Mouse (Mus musculus): Measurements from ENCODE around the gene Il1f10.

The Il1f10 gene

GRCm38 (mm10) chr2:24290896-24291295 lies at the start of gene Il1f10:
TSS of gene Il1f10 (plus strand) at chr2:24291196.
- DNase-seq (ENCODE audit: low read depth, low spot score), result no peak

GRCm38 (mm10) chr2:24267503-24267902 lies 23.5 kb upstream of the Il1f10 start:
- DNase-seq (ENCODE audit: low read depth, low spot score), result no peak

- DNase-seq (ENCODE audit: low read depth, low spot score), result no peak
These were observed 17.4 kb upstream of the Il1f10 start for GRCm38 (mm10) chr2:24273619-24274018.

GRCm38 (mm10) chr2:24275146-24275545 lies 15.8 kb upstream of the Il1f10 start:
- DNase-seq (ENCODE audit: low read depth, low spot score), result no peak

GRCm38 (mm10) chr2:24276654-24277053 lies 14.3 kb upstream of the Il1f10 start, which contains the start of gene Il1f5:
TSS of gene Il1f5 (plus strand) at chr2:24276954.
- DNase-seq (ENCODE audit: low read depth, low spot score), result no peak

- no peak for DNase-seq (ENCODE audit: low read depth, low spot score)
These were observed 3.6 kb downstream of the Il1f10 start for GRCm38 (mm10) chr2:24294616-24295015.

GRCm38 (mm10) chr2:24296837-24297236 lies 5.8 kb downstream of the Il1f10 start:
- DNase-seq (ENCODE audit: low read depth, low spot score), result peak; percentile 70

GRCm38 (mm10) chr2:24311302-24312001 lies 20.5 kb downstream of the Il1f10 start:
- no peak for DNase-seq (ENCODE audit: low read depth, low spot score)

- no peak for DNase-seq (ENCODE audit: low read depth, low spot score)
These were observed 25.9 kb downstream of the Il1f10 start for GRCm38 (mm10) chr2:24316919-24317318.

- DNase-seq (ENCODE audit: low read depth, low spot score), result no peak
These were observed 27.1 kb downstream of the Il1f10 start for GRCm38 (mm10) chr2:24317919-24318598.

GRCm38 (mm10) chr2:24335333-24335732 lies 44.3 kb downstream of the Il1f10 start:
- no peak for DNase-seq (ENCODE audit: low read depth, low spot score)

- DNase-seq (ENCODE audit: low read depth, low spot score), result no peak
These were observed 45.5 kb downstream of the Il1f10 start, which contains the start of gene Il1rn for GRCm38 (mm10) chr2:24336545-24336944. TSS of gene Il1rn (plus strand) at chr2:24336853.

- no peak for DNase-seq (ENCODE audit: low read depth, low spot score)
These were observed 50.4 kb downstream of the Il1f10 start for GRCm38 (mm10) chr2:24341395-24341885.
